Mouse (Mus musculus) thymus, postnatal 0 days (tissue): Measurements from ENCODE around the gene Zmiz1. TPM values are rescaled to one million over a fixed set of nuclear protein-coding genes. Genes with fewer than 3 reads are reported as not detected.
A peak's percentile ranks its signal among the peaks of the same experiment; 100 is the strongest.

Experiments used
- DNase-seq: peaks from one replicate; pipeline ENCODE4 v3.0.0-alpha.2; 2015; ENCODE audit warnings: low spot score
- polyA plus RNA-seq: library from polyadenylated mRNA; unstranded; fragments of >200 nt; fragmentation: Nextera tagmentation; extraction: Ambion mirVana; gene quantifications from 2 replicates; pipeline ENCODE4 v1.2.1, GENCODE M21; 2015

The Zmiz1 gene
- polyA plus RNA-seq, 1 experiment from 2014 or later: 26.4 TPM

GRCm38 (mm10) chr14:25635746-25636145 lies 176.8 kb downstream of the Zmiz1 start:
- DNase-seq: no peak

GRCm38 (mm10) chr14:25636297-25636696 lies 177.3 kb downstream of the Zmiz1 start:
- no peak for DNase-seq

- no peak for DNase-seq
These were observed 180.3 kb downstream of the Zmiz1 start for GRCm38 (mm10) chr14:25639120-25639758.

- no peak for DNase-seq
These were observed 181.0 kb downstream of the Zmiz1 start for GRCm38 (mm10) chr14:25639979-25640378.

GRCm38 (mm10) chr14:25640421-25641056 lies 181.6 kb downstream of the Zmiz1 start:
- peak; percentile 10 for DNase-seq

DNA sequence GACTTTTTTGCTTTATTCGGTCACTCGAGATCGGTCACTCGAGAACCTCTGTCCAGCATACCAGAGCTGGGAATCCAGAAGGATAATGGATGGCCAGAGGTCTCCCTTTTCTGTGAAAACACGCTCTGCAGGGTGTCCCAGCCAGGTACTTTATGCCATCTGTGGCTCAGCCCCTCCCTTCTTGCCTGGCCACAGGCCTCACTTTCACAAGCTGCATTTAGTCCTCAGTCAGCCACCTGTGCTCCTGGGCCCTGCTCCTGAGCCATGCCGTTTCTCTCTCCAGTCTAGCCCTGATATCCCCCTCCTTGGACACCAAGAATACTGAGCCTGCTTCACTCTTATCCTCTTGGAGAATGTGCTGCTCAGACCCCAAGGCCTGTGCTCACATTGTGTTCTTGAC lies 182.1 kb downstream of the Zmiz1 start:
- no peak for DNase-seq

DNA sequence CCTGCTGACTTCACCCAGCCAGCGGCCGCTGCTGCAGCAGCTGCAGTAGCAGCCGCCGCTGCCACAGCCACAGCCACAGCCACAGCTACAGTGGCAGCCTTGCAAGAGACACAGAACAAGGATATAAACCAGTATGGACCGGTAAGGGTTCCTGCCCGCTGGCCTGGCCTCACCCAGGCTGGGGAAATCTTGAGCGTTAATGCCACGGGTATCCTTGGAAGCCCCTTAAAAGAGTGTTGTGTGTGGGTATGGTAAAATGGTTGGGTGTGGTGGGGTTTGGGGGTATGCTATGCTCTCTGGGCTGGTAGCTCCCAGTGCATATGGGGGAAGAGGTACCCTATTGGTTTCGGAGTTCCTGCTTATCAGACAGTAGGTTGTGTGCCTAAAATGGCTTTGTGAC lies 186.7 kb downstream of the Zmiz1 start:
- DNase-seq: no peak

GRCm38 (mm10) chr14:25646161-25646621 lies 187.2 kb downstream of the Zmiz1 start:
- DNase-seq: peak; percentile 70

DNA sequence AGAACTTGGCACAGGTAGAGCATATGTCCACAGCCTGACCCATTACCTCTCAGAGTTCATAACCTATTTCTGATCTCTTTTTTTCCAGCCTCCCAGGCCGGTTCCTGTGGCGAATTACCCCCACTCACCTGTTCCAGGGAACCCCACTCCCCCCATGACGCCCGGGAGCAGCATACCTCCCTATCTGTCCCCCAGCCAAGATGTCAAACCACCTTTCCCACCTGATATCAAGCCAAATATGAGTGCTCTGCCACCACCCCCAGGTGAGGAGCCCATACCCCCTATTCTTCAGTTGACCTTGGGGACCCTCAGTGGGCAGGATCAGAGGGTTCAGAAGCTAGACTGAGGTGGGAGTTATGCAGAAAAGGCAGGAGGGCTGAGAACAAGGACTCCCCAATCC lies 192.1 kb downstream of the Zmiz1 start:
- no peak for DNase-seq

GRCm38 (mm10) chr14:25651905-25652304 lies 192.9 kb downstream of the Zmiz1 start:
- no peak for DNase-seq

DNA sequence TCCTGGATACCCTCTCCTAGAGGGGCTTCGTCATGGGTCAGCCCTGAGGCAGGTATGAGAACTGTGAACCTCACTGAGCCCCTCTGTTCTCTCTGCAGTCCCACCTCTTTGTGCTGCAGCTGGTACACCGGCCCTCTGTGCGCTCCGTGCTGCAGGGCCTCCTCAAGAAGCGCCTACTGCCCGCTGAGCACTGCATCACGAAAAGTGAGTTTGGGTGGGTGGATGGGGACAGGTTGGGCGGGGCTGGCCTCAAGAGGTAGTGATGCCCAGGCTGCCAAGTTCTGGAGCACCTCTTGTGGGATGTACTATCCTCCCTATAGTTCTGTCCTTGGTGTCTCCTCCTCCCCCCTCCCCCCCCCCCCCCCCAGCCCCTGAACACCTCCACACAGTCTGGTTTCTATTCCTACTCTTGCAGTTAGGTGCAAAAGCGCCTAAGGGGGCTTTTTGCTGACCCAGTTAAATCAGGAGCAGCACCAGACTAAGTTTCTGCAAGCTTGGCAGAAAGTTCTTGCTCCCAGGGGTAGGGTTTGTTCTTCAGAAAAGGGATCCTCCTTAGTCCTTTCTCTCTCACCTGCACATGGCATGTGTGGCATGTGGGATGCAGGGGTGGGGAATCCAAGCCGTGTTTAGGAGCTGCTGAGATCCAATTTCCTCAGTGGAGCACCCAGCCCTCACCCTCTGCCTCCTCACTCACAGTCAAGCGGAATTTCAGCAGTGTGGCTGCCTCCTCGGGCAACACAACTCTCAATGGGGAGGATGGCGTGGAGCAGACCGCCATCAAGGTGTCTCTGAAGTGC lies 195.6 kb downstream of the Zmiz1 start:
- no peak for DNase-seq

GRCm38 (mm10) chr14:25660661-25661060 lies 201.7 kb downstream of the Zmiz1 start:
- no peak for DNase-seq

DNA sequence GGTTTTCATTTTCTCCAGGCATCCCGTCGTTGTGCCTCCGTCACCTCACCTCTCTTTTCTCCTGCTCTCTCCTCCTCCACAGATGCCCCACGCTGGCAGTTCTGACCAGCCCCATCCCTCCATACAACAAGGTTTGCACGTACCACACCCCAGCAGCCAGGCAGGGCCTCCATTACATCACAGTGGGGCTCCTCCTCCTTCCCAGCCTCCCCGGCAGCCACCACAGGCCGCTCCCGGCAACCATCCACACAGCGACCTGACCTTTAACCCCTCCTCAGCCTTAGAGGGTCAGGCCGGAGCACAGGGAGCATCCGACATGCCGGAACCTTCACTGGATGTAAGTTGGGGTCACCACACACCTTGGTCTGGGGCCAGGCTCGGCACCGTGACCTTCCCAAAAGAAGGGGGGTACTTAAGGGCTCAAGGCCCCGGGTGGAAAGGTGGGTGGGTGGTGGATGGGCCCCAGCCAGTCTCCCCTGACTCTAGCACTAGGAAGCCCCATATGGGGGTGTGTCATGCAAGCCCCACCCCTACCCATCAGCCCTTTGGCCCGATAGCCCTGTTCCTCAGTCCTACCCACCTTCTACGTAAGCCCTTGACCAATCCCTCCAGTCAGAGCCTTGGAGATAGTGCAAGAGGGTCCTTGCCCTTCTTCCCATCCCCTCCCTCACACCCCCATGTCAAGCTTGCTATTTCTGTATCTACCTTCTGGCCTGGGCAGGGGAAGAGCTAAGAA lies 202.4 kb downstream of the Zmiz1 start:
- no peak for DNase-seq

GRCm38 (mm10) chr14:25663649-25664309 lies 204.8 kb downstream of the Zmiz1 start:
- no peak for DNase-seq

- no peak for DNase-seq
These were observed 205.3 kb downstream of the Zmiz1 start for GRCm38 (mm10) chr14:25664310-25664695.

- DNase-seq: no peak
These were observed 206.5 kb downstream of the Zmiz1 start for GRCm38 (mm10) chr14:25665314-25665970.

GRCm38 (mm10) chr14:25666668-25667376 lies 207.8 kb downstream of the Zmiz1 start:
- DNase-seq: peak; percentile 27

DNA sequence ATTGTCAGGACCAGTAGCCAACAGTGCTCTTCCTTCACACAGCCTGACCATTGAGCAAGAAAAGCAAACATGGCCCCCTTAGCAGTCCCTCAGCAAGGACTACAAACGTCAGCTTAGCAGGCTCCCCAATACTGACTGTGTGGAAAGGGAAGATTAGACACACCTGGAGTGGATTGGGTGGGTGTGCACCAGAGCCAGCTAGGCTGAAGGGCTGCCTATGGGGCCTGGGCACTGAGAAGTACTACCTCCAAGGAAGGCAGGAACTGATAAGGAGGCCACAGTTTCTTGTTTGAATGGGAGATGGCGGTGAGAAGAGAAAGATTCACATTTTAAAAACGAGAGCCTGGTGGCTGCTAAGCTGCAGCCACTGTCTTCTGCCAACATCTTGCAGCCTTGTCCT lies 208.6 kb downstream of the Zmiz1 start:
- DNase-seq: no peak

- DNase-seq: no peak
These were observed 220.6 kb downstream of the Zmiz1 start for GRCm38 (mm10) chr14:25679625-25680024.

- DNase-seq: no peak
These were observed 223.0 kb downstream of the Zmiz1 start for GRCm38 (mm10) chr14:25682020-25682419.
